Mouse (Mus musculus): ENCODE results near the gene Gimap9. TPM values are rescaled to one million over a fixed set of nuclear protein-coding genes. Genes with fewer than 3 reads are reported as not detected.

Gene Gimap9
- polyA plus RNA-seq, 1 experiment from 2014 or later, result 1.8 TPM

- no peak for ATAC-seq
- no peak overlapping the region for H3K9ac ChIP-seq (ENCODE audit: low read depth, low read length)
- no peaks in the 10 kb centered on the region; the same call in 1 of the 2 replicates for H3K4me1 ChIP-seq (ENCODE audit: control insufficient read depth, insufficient read depth, low read depth, low read length)
- H3K4me2 ChIP-seq (ENCODE audit: low read length), result no peak overlapping the region
- H3K36me3 ChIP-seq (ENCODE audit: control insufficient read depth, insufficient read depth, low read length), result no peaks in the 10 kb centered on the region
- WGBS, result 83% methylated on average over 2 of the region's 2 CpGs
- H3K27me3 ChIP-seq (replicated peaks; ENCODE audit: control insufficient read depth, insufficient read depth, low read length), result no peaks in the 10 kb centered on the region; the same call in 1 of the 2 replicates
- no peak overlapping the region for H3K4me3 ChIP-seq (ENCODE audit: low read length)
- H3K27ac ChIP-seq (ENCODE audit: low read depth, low read length), result no peak overlapping the region
- no peaks in the 10 kb centered on the region for H3K9me3 ChIP-seq (ENCODE audit: control insufficient read depth, low read length)
Observed at GRCm38 (mm10) chr6:48635105-48635504, 40.8 kb upstream of the Gimap9 start.

DNA sequence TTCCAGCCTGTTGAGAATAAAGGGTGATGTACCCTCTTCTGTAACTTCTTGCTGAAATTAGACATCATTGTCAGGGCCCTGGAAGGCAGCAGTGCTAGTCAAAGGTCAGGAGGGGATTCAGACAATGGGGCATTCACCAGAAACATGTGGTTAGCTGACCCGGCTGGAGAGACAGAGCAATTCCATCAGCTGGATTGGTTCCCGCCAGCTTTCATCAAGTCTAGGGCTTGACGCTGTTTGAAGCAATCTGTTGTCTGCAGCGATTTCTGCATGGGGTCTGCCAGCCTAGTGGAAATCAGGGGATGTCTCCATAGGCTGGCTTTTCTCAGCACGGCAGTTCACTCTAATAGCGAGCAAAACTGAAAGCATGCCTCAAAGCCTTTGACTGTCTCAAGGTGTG is 39.4 kb upstream of the Gimap9 start:
- ATAC-seq, result no peak
- WGBS, result 32% methylated on average over 6 of the region's 6 CpGs
- Histone ChIP-seq H3K4me2 (ENCODE audit: low read length) (no peak overlapping the region), H3K9ac (ENCODE audit: low read depth, low read length) (no peak overlapping the region), H3K4me1 (ENCODE audit: control insufficient read depth, insufficient read depth, low read depth, low read length) (no peaks in the 10 kb centered on the region), H3K9me3 (ENCODE audit: control insufficient read depth, low read length) (no peaks in the 10 kb centered on the region), H3K36me3 (ENCODE audit: control insufficient read depth, insufficient read depth, low read length) (no peaks in the 10 kb centered on the region), H3K27ac (ENCODE audit: low read depth, low read length) (no peak overlapping the region), H3K4me3 (ENCODE audit: low read length) (no peak overlapping the region), H3K27me3 (replicated peaks; ENCODE audit: control insufficient read depth, insufficient read depth, low read length) (no peaks in the 10 kb centered on the region)

GRCm38 (mm10) chr6:48637811-48638500 is 38.0 kb upstream of the Gimap9 start:
- H3K27ac ChIP-seq (ENCODE audit: low read depth, low read length), result no peak overlapping the region
- no peaks in the 10 kb centered on the region for H3K36me3 ChIP-seq (ENCODE audit: control insufficient read depth, insufficient read depth, low read length)
- ATAC-seq, result no peak
- H3K4me1 ChIP-seq (ENCODE audit: control insufficient read depth, insufficient read depth, low read depth, low read length), result no peaks in the 10 kb centered on the region
- no peaks in the 10 kb centered on the region for H3K27me3 ChIP-seq (replicated peaks; ENCODE audit: control insufficient read depth, insufficient read depth, low read length)
- 56% methylated on average over 6 of the region's 6 CpGs for WGBS
- no peak overlapping the region for H3K4me3 ChIP-seq (ENCODE audit: low read length)
- no peaks in the 10 kb centered on the region for H3K9me3 ChIP-seq (ENCODE audit: control insufficient read depth, low read length)
- no peak overlapping the region for H3K4me2 ChIP-seq (ENCODE audit: low read length)
- H3K9ac ChIP-seq (ENCODE audit: low read depth, low read length), result no peak overlapping the region

DNA sequence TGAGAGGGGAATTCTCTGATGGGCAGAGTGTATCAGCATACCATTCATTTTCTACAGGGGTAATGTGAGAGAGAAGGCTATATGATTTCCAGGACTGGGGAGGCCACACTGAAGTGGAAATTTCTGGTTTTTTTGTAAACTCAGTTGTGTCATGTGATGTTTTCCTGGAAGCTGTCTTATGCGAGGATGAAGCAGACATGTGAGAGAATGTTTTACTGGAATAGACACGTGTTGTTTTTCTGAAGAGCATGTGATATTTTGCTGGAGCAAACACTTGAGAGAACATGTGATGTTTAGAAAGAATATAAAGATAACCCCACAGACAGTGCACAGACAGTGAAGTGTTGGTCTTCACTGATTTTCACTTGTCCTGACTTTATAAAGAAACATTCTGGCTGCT is 37.4 kb upstream of the Gimap9 start:
- H3K36me3 ChIP-seq (ENCODE audit: control insufficient read depth, insufficient read depth, low read length), result no peaks in the 10 kb centered on the region
- no peak overlapping the region for H3K9ac ChIP-seq (ENCODE audit: low read depth, low read length)
- no peak overlapping the region for H3K27ac ChIP-seq (ENCODE audit: low read depth, low read length)
- no peaks in the 10 kb centered on the region for H3K4me1 ChIP-seq (ENCODE audit: control insufficient read depth, insufficient read depth, low read depth, low read length)
- H3K27me3 ChIP-seq (replicated peaks; ENCODE audit: control insufficient read depth, insufficient read depth, low read length), result no peaks in the 10 kb centered on the region
- no peak overlapping the region for H3K4me2 ChIP-seq (ENCODE audit: low read length)
- WGBS, result 76% methylated on average over 2 of the region's 2 CpGs
- ATAC-seq, result no peak
- no peak overlapping the region for H3K4me3 ChIP-seq (ENCODE audit: low read length)
- H3K9me3 ChIP-seq (ENCODE audit: control insufficient read depth, low read length), result no peaks in the 10 kb centered on the region

DNA sequence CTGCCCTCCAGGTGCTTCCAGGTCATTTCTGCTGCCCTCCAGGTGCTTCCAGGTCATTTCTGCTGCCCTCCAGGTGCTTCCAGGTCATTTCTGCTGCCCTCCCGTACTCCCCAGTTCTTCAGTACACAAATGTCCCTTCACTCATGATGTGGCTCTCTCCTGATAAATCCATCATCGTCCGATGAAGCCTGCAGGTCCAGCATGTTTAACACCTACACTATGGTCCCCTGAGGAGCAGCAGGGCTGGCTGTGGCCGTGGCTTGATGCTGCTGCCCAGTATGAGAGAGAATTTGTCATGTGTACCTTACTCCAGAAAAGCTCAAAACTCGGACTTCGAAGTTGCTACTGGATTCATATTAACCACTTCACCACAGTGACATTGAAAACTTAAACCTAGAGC is 34.5 kb upstream of the Gimap9 start:
- Histone ChIP-seq H3K27ac (ENCODE audit: low read depth, low read length) (no peak overlapping the region), H3K27me3 (replicated peaks; ENCODE audit: control insufficient read depth, insufficient read depth, low read length) (no peaks in the 10 kb centered on the region), H3K9ac (ENCODE audit: low read depth, low read length) (no peak overlapping the region), H3K4me1 (ENCODE audit: control insufficient read depth, insufficient read depth, low read depth, low read length) (no peaks in the 10 kb centered on the region), H3K4me3 (ENCODE audit: low read length) (no peak overlapping the region), H3K9me3 (ENCODE audit: control insufficient read depth, low read length) (no peaks in the 10 kb centered on the region), H3K4me2 (ENCODE audit: low read length) (no peak overlapping the region), H3K36me3 (ENCODE audit: control insufficient read depth, insufficient read depth, low read length) (no peaks in the 10 kb centered on the region)
- no peak for ATAC-seq
- 86% methylated on average over 6 of the region's 6 CpGs for whole genome bisulfite sequencing

- WGBS, result 21% methylated on average over 4 of the region's 4 CpGs
- peak; percentile 45; the same call in 1 of the 2 replicates for ATAC-seq
Observed at GRCm38 (mm10) chr6:48642764-48643292, 33.1 kb upstream of the Gimap9 start.

GRCm38 (mm10) chr6:48645660-48646308 is 30.1 kb upstream of the Gimap9 start:
- Histone ChIP-seq H3K27ac (ENCODE audit: low read depth, low read length) (no peak overlapping the region), H3K9ac (ENCODE audit: low read depth, low read length) (no peak overlapping the region), H3K4me3 (ENCODE audit: low read length) (no peak overlapping the region), H3K4me1 (ENCODE audit: control insufficient read depth, insufficient read depth, low read depth, low read length) (no peaks in the 10 kb centered on the region), H3K27me3 (replicated peaks; ENCODE audit: control insufficient read depth, insufficient read depth, low read length) (no peaks in the 10 kb centered on the region), H3K4me2 (ENCODE audit: low read length) (no peak overlapping the region), H3K36me3 (ENCODE audit: control insufficient read depth, insufficient read depth, low read length) (no peaks in the 10 kb centered on the region), H3K9me3 (ENCODE audit: control insufficient read depth, low read length) (no peaks in the 10 kb centered on the region)
- WGBS, result 18% methylated on average over 12 of the region's 12 CpGs
- ATAC-seq, result 0 out of 2 replicates have a peak, but pooled peaks have one; percentile 48

More at GRCm38 (mm10) chr6:48642764-48643292, 33.1 kb upstream of the Gimap9 start:
- no peaks in the 10 kb centered on the region for H3K27me3 ChIP-seq (replicated peaks; ENCODE audit: control insufficient read depth, insufficient read depth, low read length)
- no peaks in the 10 kb centered on the region for H3K4me1 ChIP-seq (ENCODE audit: control insufficient read depth, insufficient read depth, low read depth, low read length)
- H3K27ac ChIP-seq (ENCODE audit: low read depth, low read length), result no peak overlapping the region
- no peaks in the 10 kb centered on the region for H3K36me3 ChIP-seq (ENCODE audit: control insufficient read depth, insufficient read depth, low read length)
- no peaks in the 10 kb centered on the region for H3K9me3 ChIP-seq (ENCODE audit: control insufficient read depth, low read length)
- no peak overlapping the region for H3K4me3 ChIP-seq (ENCODE audit: low read length)
- no peak overlapping the region for H3K4me2 ChIP-seq (ENCODE audit: low read length)
- no peak overlapping the region for H3K9ac ChIP-seq (ENCODE audit: low read depth, low read length)

DNA sequence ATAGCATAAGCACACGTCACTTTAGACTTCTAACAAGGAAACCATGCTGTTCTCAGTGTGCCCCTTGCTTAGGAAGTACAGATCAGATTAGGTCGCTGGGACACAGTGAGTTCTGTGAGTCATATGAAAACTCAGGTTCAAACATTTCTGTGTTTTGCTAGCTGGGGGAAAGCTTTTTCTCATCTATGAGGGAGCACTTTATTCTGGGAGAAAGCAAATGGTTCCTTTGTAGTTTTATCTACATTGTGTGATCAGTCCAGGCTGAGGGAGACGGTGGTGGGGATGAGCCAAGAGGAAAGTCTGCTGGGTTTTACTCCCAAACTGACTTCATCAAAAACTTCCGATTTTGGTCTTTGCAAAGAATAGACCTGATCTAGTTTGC is 29.6 kb upstream of the Gimap9 start:
- Histone ChIP-seq H3K4me1 (ENCODE audit: control insufficient read depth, insufficient read depth, low read depth, low read length) (no peaks in the 10 kb centered on the region), H3K4me2 (ENCODE audit: low read length) (no peak overlapping the region), H3K4me3 (ENCODE audit: low read length) (no peak overlapping the region), H3K9me3 (ENCODE audit: control insufficient read depth, low read length) (no peaks in the 10 kb centered on the region), H3K9ac (ENCODE audit: low read depth, low read length) (no peak overlapping the region), H3K36me3 (ENCODE audit: control insufficient read depth, insufficient read depth, low read length) (no peaks in the 10 kb centered on the region), H3K27ac (ENCODE audit: low read depth, low read length) (no peak overlapping the region), H3K27me3 (replicated peaks; ENCODE audit: control insufficient read depth, insufficient read depth, low read length) (no peaks in the 10 kb centered on the region)
- ATAC-seq, result no peak
- 84% methylated on average over 4 of the region's 4 CpGs for WGBS

GRCm38 (mm10) chr6:48646995-48647394 is 28.9 kb upstream of the Gimap9 start, which contains the start of gene Gimap8:
Gene Gimap8, plus strand, starts transcription at chr6:48647234.
- Histone ChIP-seq H3K4me2 (ENCODE audit: low read length) (no peak within 1 kb of the TSS), H3K4me3 (ENCODE audit: low read length) (no peak within 1 kb of the TSS), H3K4me1 (ENCODE audit: control insufficient read depth, insufficient read depth, low read depth, low read length) (no peaks in the 10 kb centered on the region), H3K9ac (ENCODE audit: low read depth, low read length) (no peak within 1 kb of the TSS), H3K9me3 (ENCODE audit: control insufficient read depth, low read length) (no peaks in the 10 kb centered on the region), H3K27me3 (replicated peaks; ENCODE audit: control insufficient read depth, insufficient read depth, low read length) (no peaks in the 10 kb centered on the region), H3K36me3 (ENCODE audit: control insufficient read depth, insufficient read depth, low read length) (no peaks in the 10 kb centered on the region), H3K27ac (ENCODE audit: low read depth, low read length) (no peak within 1 kb of the TSS)
- WGBS, result 40% methylated on average over 3 of the region's 3 CpGs
- no peak for ATAC-seq

Data from hindbrain, embryonic 16.5 days (tissue).